ENCODE assay signal across 10 mouse cellular contexts in genomic region chr19:38709376-38709775, GRCm38 (mm10).
DNase-seq lines count a peak whose midpoint lies in the region; ATAC-seq and TF ChIP-seq lines count a peak whose summit lies in the region.
"Had no signal": no experiment of that assay in that cellular context is flagged by ENCODE, and none has a peak within 500 bp of the region (broad histone marks: within the 10 kb centered on the region; RNA-seq: fewer than 3 reads in every experiment).

No protein-coding gene starts in this region.

- no peaks in the 10 kb centered on the region for H3K9me3 ChIP-seq in kidney, postnatal 0 days (replicated peaks; ENCODE audit: low read length)
- no peaks in the 10 kb centered on the region for H3K9me3 ChIP-seq in MEL (replicated peaks; ENCODE audit: insufficient read depth, low read length)
- H3K9me3 ChIP-seq in midbrain, embryonic 10.5 days (replicated peaks), result no peaks in the 10 kb centered on the region

- peak; percentile 10 for DNase-seq in adrenal gland, adult 2 months
- no peak for DNase-seq in adrenal gland, adult 8-10 months
- no peak for DNase-seq in kidney, postnatal 0 days (ENCODE audit: low spot score)
- DNase-seq in kidney, adult 11 months, result no peak
- DNase-seq in MEL (ENCODE audit: low read depth, low spot score), result no peak
- peak; percentile 53 for DNase-seq in kidney, postnatal 10 days
- no peak for DNase-seq in cerebellum, adult 11 months
- no peak for DNase-seq in midbrain, embryonic 10.5 days (ENCODE audit: low spot score)
- DNase-seq: thymus, adult 18-20 months had no signal

- no peak overlapping the region for H3K9ac ChIP-seq in kidney, postnatal 0 days (ENCODE audit: low read depth, low read length)
- no peak overlapping the region for H3K9ac ChIP-seq in MEL (ENCODE audit: control insufficient read depth, low read depth, low read length, poor library complexity, severe bottlenecking)

- no peak overlapping the region for H3K27ac ChIP-seq in kidney, postnatal 0 days
- no peak overlapping the region for H3K27ac ChIP-seq in MEL (ENCODE audit: control insufficient read depth, low read depth, low read length)
- no peak overlapping the region for H3K27ac ChIP-seq in midbrain, embryonic 10.5 days (replicated peaks)

- no peak; the same call in 1 of the 2 replicates for TF ChIP-seq RAD21 in MEL (IDR thresholded peaks at IDR 0.05; ENCODE audit: low read depth, low read length)

- no peak for ATAC-seq in kidney, postnatal 0 days (replicated peaks; ENCODE audit: low FRiP score, low read depth)
- ATAC-seq: activated CD4-positive, CD25-positive, alpha-beta regulatory T cell, adult 4 months had no signal

- WGBS in kidney, postnatal 0 days, result 84% methylated on average over 2 of the region's 2 CpGs
- WGBS in midbrain, embryonic 10.5 days, result 88% methylated on average over 2 of the region's 2 CpGs

- H3K4me3 ChIP-seq in kidney, postnatal 0 days (replicated peaks; ENCODE audit: low read depth, low read length), result no peak overlapping the region
- H3K4me3 ChIP-seq in MEL (ENCODE audit: control insufficient read depth in 1 of 2, insufficient read depth in 1 of 2, low read depth in 2 of 2, low read length in 2 of 2), result no peak overlapping the region
- no peak overlapping the region for H3K4me3 ChIP-seq in midbrain, embryonic 10.5 days

- no peak for TF ChIP-seq POLR2A in MEL (IDR thresholded peaks at IDR 0.05; ENCODE audit: control insufficient read depth in 1 of 2, insufficient read depth in 1 of 2, low read depth in 1 of 2, low read length in 2 of 2, poor library complexity in 1 of 2)

- TF ChIP-seq EP300 in MEL (IDR thresholded peaks at IDR 0.05; ENCODE audit: low read depth in 1 of 2, low read length in 2 of 2), result no peak

- H3K4me2 ChIP-seq in kidney, postnatal 0 days (ENCODE audit: low read length), result no peak overlapping the region

- peak; percentile 59 for TF ChIP-seq CTCF in kidney, postnatal 0 days (IDR thresholded peaks at IDR 0.05; ENCODE audit: low read depth)
- TF ChIP-seq CTCF in MEL (IDR thresholded peaks at IDR 0.05 in 2 of 3, conservative IDR thresholded peaks at IDR 0.05 in 1 of 3; ENCODE audit: control insufficient read depth in 1 of 3, insufficient read depth in 1 of 3, low read depth in 2 of 3, low read length in 3 of 3, poor library complexity in 1 of 3, severe bottlenecking in 1 of 3), result peak in 2 of 3 experiments; percentile 25 to 35; a peak in 5 of 6 replicates

- H3K4me1 ChIP-seq in kidney, postnatal 0 days (replicated peaks; ENCODE audit: insufficient read depth, low read length), result no peaks in the 10 kb centered on the region
- H3K4me1 ChIP-seq in MEL (ENCODE audit: control insufficient read depth in 1 of 2, insufficient read depth in 2 of 2, low read length in 2 of 2), result no peaks in the 10 kb centered on the region
- H3K4me1 ChIP-seq in midbrain, embryonic 10.5 days, result no peaks in the 10 kb centered on the region

- H3K27me3 ChIP-seq in kidney, postnatal 0 days (ENCODE audit: insufficient read depth, low read length), result no peaks in the 10 kb centered on the region
- H3K27me3 ChIP-seq in MEL (ENCODE audit: control insufficient read depth in 1 of 2, insufficient read depth in 2 of 2, low read length in 2 of 2), result peaks cover 0 to 1% of the 10 kb centered on the region in 2 experiments; a peak in 1 of 4 replicates
- no peaks in the 10 kb centered on the region for H3K27me3 ChIP-seq in midbrain, embryonic 10.5 days (ENCODE audit: low read depth, poor library complexity, severe bottlenecking)

- no peaks in the 10 kb centered on the region for H3K36me3 ChIP-seq in kidney, postnatal 0 days (ENCODE audit: insufficient read depth, low read length)
- no peaks in the 10 kb centered on the region for H3K36me3 ChIP-seq in MEL (ENCODE audit: control insufficient read depth in 1 of 2, insufficient read depth in 2 of 2, low read length in 2 of 2)
- H3K36me3 ChIP-seq in midbrain, embryonic 10.5 days, result no peaks in the 10 kb centered on the region

- H3K79me2 ChIP-seq in MEL (ENCODE audit: control insufficient read depth, insufficient read depth, low read length, poor library complexity), result no peaks in the 10 kb centered on the region

TF ChIP-seq in MEL, 35 proteins besides CTCF, POLR2A, EP300 and RAD21:
- TF ChIP-seq POLR2AphosphoS2 (IDR thresholded peaks at IDR 0.05; ENCODE audit: low read length) (no peak), SMC3 (IDR thresholded peaks at IDR 0.05; ENCODE audit: low read depth, low read length) (no peak), USF2 (IDR thresholded peaks at IDR 0.05; ENCODE audit: borderline replicate concordance in 1 of 2, insufficient read depth in 1 of 2, low read depth in 1 of 2, low read length in 2 of 2) (no peak)

Comparison
In these comparisons a context has a peak if more than half of its experiments do, and no peak if none do; other contexts are left out.
1. DNase-seq: peak in adrenal gland, adult 2 months (single experiment) and kidney, postnatal 10 days (single experiment); none in adrenal gland, adult 8-10 months (single experiment), kidney, postnatal 0 days (single experiment), kidney, adult 11 months (single experiment), MEL (single experiment), cerebellum, adult 11 months (single experiment) and midbrain, embryonic 10.5 days (single experiment).